Mouse (Mus musculus) gastrocnemius, adult 2 months (tissue): ENCODE results near the gene Gm20683. TPM values are rescaled to one million over a fixed set of nuclear protein-coding genes. Genes with fewer than 3 reads are reported as not detected.
"Not testable (repeated sequence)": the region's sequence is repeated elsewhere in the genome, so short reads cannot be mapped to it uniquely, and the experiment has no call there.

Experiments
- DNase-seq: peaks from one replicate; pipeline ENCODE4 v3.0.0; 2022
- H3K27ac ChIP-seq: fragments of 200-600 bp; 2 replicates; pipeline ENCODE4 v1.8.1; 2022; ENCODE audit warnings: mild to moderate bottlenecking
- H3K4me3 ChIP-seq: fragments of 200-600 bp; 2 replicates; pipeline ENCODE4 v1.8.1; 2022; ENCODE audit warnings: mild to moderate bottlenecking, moderate library complexity
- CTCF ChIP-seq: fragments of 200-600 bp; IDR thresholded peaks from 2 replicates; pipeline ENCODE4 v1.8.1; 2022; ENCODE audit warnings: antibody characterized with exemption, mild to moderate bottlenecking, moderate library complexity
- intact Hi-C: fragments of 180-260 bp; cut with DNase I; formaldehyde crosslinking; loops from one replicate; pipeline ENCODE4 v1.15.1; 2025
- total RNA-seq, 2 experiments: library from RNA; stranded (reverse); gene quantifications; 2 replicates each; pipeline ENCODE4 v1.2.3; 2021

The Gm20683 gene
- total RNA-seq, 2 experiments from 2014 or later, result 13.0 to 15.9 TPM

DNA sequence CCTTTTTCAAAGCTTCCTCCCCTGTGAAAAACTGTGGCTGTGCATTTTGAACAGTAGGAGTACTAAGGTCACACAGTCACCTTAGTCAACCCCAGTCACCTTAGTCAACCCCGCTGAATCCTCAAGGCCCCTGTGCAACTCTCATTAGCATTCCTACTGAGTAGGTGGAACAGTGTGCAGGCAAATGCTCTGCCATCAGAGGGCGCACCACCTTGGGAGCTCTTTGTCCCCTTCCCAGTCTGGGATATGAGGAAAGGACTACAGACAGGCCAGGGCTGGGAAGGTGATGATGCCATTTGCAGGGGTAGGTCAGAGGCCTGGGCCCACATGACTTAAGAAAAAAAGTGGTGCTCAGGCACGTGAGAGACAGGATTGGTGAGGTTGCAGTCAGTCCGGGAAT is 37.7 kb upstream of the Gm20683 start:
- H3K27ac ChIP-seq, result no peak overlapping the region
- H3K4me3 ChIP-seq, result no peak overlapping the region
- DNase-seq, result no peak
- intact Hi-C loops, result loop anchor here (5.0 kb wide), 1 partner anchor 38 kb away; the partner anchor contains the start of gene Rab40c
- TF ChIP-seq CTCF, result peak; percentile 56

DNA sequence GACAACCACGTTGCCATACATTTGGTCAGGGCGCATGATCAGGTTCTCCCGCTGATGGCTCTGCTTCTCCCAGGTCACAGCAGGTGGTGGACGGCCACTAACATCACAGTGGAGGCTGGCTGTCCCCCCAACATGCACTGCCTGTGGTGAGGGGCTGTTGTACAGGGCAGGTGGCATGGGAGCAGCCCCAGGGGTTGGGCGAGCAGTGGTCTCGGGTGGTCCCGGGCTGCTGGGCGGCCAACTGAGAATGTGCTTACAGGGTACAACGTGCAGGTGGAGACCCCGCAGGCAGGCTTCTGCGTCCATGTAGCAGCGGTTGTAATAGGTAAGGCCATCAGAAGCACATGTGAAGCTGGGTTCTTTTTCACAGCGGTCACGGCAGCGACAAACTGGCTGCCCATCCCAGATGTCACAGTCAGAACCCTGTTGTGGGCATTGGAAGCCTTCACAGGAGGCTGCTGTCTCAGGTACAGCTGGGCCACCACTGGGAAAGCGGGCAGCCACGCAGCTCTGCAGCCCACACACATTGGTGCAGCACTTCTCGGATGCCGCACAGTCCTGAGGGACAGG is 37.1 kb upstream of the Gm20683 start:
- no peak for DNase-seq
- no peak overlapping the region for H3K27ac ChIP-seq
- intact Hi-C loops, result loop anchor here (5.0 kb wide), 1 partner anchor 39 kb away; the partner anchor contains the start of gene Rab40c
- no peak for TF ChIP-seq CTCF
- no peak overlapping the region for H3K4me3 ChIP-seq

DNA sequence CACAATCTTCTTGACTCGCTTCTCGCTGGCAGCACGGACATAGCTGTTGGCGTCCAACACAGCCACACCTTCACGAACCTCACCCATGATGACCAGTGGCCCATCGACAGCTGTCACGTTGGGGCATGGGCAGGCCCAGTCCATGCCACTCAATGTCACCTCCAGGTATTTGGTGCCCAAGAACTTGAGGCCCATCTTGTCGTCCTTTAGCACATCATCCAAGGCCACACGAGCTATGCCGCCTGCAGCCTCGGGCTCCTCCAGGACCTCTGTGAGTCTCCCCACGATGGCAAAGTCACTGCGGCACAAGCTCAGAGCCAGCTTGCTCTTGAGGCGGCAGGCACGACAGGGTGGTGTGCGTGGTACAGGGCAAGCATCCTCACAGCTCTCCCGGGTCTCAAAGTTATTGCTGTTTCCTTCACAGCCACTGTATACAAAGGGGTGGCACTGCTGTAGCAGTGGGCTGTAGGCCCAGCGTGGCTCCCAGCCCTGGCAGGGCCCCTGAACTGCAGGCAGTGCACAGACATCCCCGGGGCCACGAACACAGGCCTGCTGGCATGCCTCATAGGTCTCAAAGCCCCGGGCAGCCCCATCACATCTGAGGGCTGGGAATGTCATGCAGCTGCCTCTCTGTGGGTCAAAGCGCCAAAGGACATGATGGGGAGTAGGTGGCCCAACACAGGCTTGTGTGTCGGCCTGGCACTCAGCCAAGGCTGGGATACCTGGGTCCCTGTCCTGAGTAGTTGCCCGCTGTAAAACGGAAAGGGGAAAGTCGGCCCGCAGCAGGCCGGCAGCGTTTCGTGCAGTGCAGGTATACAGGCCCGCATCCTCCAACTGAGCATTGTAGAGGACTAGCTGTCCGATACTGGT is 36.4 kb upstream of the Gm20683 start:
- TF ChIP-seq CTCF, result no peak
- intact Hi-C loops, result loop anchor here (5.0 kb wide), 1 partner anchor 39 kb away; the partner anchor contains the start of gene Rab40c
- no peak for DNase-seq
- no peak overlapping the region for H3K4me3 ChIP-seq
- no peak overlapping the region for H3K27ac ChIP-seq

DNA sequence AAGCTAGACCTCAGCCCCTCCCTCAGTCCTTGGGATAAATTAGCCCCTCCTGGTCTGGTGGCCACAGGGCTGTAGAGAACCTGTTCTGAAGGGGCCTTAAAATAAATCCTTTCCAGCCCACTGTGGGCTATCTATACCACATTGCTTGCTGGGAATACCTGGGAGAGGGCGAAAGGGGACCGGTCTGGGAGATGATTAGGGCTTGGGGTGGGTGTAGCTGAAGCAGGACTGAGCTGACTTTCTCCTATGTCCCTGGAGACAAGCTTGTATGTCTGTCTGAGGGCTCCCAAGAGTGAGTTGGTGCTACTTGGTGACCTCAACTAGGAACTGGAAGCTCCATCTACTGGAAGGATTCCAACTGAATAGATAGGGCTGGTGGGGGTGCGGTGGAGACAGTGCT is 35.5 kb upstream of the Gm20683 start:
- Histone ChIP-seq H3K4me3 (no peak overlapping the region), H3K27ac (no peak overlapping the region)
- intact Hi-C loops, result loop anchor here (5.0 kb wide), 1 partner anchor 40 kb away; the partner anchor contains the start of gene Rab40c
- DNase-seq, result no peak
- no peak for TF ChIP-seq CTCF

DNA sequence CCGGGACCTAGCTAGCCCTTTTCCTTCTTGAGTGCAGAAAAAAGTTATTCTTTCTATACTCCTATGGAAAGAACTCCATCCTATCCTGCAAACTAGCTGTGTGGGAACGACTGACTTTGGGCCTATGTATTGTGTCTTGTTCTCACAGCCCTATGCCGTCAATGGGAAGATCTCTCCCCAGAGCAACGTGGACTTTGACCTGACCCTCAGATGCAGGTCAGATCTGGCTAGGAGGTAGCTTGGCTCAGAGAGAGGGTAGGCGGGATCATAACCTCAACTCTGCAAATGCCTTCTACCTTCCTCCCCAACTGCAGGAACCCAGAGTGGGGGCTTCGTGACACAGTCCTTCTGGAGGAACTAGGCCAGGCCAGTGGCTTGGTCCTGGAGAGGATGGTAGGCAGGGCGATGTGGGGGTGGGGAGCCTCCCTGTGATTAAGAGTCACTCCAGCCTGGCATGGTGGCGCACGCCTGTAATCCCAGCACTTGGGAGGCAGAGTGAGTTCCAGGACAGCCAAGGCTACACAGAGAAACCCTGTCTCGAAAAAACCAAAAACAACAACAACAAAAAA is 34.9 kb upstream of the Gm20683 start:
- peak overlapping the region; percentile 79 for H3K4me3 ChIP-seq
- H3K27ac ChIP-seq, result no peak overlapping the region
- intact Hi-C loops, result loop anchor here (5.0 kb wide), 1 partner anchor 41 kb away; the partner anchor contains the start of gene Rab40c
- no peak for DNase-seq
- no peak for TF ChIP-seq CTCF

DNA sequence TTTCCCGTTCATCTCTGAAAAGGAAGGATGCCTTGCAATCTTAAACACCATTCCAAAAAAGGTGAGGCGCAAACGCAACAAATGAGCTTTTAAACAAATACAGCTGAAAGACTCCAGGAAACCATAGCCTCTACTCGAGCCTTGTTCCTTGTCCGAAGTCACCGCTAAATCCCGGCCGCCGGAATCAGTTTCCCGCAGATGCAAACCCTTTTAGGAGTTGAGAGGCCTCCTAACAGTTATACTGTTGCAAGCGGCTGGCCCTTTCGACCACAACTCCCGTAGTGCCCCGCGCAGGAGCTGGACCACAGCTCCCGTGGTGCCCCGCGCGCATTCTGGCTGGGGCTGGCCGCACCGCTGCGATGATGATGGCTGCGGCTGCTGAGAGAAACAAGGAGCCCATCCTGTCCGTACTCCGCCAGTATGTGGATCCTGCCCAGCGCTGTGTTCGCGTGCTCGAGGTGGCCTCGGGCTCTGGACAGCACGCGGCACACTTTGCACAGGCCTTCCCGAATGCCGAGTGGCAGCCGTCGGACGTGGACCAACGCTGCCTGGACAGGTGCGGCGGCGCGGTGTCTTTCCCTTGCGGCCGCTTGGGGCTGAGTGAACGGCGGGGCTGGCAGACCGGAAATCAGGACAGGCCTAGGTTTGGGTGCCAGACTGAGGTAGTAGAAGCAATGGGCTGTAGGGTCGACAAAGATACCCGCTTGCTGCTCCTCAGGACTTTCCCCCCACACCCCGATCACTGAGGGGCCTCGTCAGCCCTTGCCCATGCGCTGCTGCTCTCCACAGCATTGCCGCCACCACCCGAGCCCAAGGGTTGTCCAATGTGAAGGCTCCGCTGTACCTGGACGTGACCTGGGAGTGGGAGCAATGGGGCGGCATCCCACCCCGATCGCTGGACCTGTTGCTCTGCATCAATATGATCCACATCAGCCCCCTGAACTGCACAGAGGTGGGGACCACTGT is 33.9 kb upstream of the Gm20683 start:
- Histone ChIP-seq H3K4me3 (peak overlapping the region; percentile 79), H3K27ac (peak overlapping the region; percentile 97)
- intact Hi-C loops, result loop anchor here (5.0 kb wide), 1 partner anchor 42 kb away; the partner anchor contains the start of gene Rab40c
- TF ChIP-seq CTCF, result peak; percentile 30; the same call in 1 of the 2 replicates
- peak; percentile 94 for DNase-seq

DNA sequence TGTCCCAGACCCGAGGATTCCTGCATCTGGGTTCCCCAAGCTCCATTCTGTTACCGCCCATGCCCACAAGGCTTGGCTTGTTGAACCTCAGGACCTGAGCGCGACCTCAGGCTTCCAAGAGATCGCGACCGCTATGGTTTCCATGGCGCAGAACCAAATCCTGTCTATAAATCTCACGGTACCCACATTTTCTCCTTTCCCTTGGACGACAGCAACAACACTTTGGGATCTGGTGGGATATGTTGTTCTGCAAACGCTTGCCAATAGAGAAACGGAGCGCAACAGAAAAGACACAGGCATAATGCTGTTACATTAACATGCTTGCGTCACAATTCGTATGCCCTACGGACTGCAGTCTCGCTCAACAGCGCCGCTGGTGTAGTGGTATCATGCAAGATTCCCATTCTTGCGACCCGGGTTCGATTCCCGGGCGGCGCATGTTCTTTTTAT is 33.2 kb upstream of the Gm20683 start, which contains the start of gene Mettl26:
Mettl26 (plus strand) TSS at position 354 of the 450 bp plus-strand sequence.
- TF ChIP-seq CTCF, result peak; percentile 16; the same call in 1 of the 2 replicates
- intact Hi-C loops, result loop anchor here (5.0 kb wide), 1 partner anchor 43 kb away; the partner anchor contains the start of gene Rab40c
- H3K4me3 ChIP-seq, result peak within 1 kb of the TSS; percentile 79
- peak; percentile 90 for DNase-seq
- peak within 1 kb of the TSS; percentile 97 for H3K27ac ChIP-seq

DNA sequence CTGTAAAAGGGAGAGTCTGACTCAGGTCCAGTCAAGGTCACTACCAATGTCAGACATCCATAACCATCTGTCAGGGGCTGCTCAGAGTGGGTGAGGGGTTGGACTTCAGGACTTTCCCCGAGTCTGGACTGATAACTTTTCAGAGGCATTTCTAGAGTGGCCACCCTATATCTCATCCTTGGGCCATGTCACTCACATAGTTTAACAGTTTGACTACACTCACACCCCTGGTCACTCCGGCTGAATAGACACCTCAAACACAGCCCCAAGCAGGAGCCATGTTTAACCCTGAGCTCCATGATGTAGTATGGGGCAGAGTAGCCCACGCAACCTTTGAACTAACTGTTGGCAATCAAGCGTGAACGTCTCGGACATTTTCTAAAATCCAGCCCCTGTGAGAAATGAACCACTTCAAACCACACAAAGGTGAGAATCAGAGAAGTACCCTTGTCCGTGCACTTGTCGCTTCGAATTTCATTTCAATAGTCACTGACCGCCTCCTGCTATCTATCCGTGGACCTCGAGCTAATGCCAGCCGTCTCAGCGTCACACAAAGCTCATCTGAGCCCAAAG is 32.7 kb upstream of the Gm20683 start:
- Histone ChIP-seq H3K4me3 (peak overlapping the region; percentile 79), H3K27ac (peak overlapping the region; percentile 97)
- intact Hi-C loops, result no loop called here
- no peak for TF ChIP-seq CTCF
- DNase-seq, result no peak

DNA sequence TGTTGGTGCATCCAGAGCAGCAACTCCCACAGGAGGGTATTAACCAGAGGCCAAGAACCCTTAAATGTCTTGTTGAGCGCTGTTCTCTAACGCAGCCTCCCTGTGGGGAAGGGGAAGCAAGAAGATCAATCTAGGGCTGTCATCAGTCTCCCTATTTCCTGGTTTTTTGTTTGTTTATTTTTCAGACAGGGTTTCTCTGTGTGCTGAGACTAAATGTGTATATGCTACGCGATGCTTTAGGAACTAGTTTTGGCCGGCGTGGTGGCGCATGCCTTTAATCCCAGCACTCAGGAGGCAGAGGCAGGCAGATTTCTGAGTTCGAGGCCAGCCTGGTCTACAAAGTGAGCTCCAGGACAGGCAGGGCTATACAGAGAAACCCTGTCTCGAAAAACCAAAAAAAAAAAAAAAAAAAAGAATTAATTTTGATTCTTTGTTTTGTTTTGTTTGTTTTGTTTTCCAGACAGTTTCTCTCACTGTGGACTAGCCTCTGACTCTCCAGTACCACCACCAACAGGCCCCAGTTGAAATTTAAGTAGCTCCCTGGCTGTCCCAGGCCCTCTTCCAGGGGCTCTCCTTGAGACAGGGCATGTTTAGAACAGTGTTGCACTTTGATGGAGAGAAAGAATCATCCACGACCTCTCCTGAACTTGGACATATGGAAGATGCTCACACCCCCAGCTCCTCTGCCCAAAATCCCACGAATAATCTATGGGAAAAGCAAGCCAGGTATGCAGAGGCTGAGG is 32.0 kb upstream of the Gm20683 start:
- intact Hi-C loops, result no loop called here
- Histone ChIP-seq H3K4me3 (no peak overlapping the region), H3K27ac (peak overlapping the region; percentile 97)
- no peak for DNase-seq
- TF ChIP-seq CTCF, result no peak

DNA sequence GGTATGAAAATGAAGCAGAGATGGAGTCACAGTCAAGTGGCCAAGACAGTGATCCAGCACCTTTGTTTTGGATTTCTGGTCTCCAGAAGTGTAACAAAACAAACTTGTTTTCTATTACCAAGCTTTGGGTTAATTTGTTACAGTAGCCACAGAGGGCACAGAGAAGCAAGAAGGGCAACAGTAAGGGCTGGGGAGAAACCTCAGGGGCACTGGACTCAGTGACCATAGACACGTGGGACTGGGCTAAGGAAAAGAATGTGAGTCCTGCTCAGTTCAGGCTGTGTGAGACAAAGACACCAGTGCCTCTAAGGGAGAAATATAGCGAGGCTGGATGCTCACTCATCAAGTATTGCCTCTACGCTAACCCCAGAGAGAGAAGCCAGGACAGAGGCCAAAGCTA is 31.1 kb upstream of the Gm20683 start:
- Histone ChIP-seq H3K4me3 (no peak overlapping the region), H3K27ac (no peak overlapping the region)
- no peak for DNase-seq
- no peak for TF ChIP-seq CTCF
- intact Hi-C loops, result no loop called here

DNA sequence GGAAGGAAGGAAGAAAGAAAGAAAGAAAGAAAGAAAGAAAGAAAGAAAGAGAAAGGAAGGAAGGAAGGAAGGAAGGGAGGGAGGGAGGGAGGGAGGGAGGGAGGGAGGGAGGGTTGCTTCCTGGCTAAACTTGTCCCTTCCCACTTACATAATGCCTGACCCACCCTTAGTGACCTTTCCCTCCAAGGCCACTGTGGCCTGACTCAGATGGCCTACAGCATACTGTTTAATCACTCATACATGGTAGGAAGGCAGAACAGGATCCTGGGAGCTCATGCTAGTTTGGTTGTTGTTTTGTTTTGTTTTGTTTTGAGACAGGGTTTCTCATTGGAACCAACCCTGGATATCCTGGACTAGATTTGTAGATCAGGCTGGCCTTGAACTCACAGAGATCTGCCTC is 30.0 kb upstream of the Gm20683 start:
- DNase-seq, H3K27ac ChIP-seq, intact Hi-C loops, H3K4me3 ChIP-seq: not testable (repeated sequence)
